Mouse (Mus musculus) lung, postnatal 14 days (tissue): ENCODE measurements around the gene Gpha2.

ENCODE experiments used
- DNase-seq: peaks from one replicate; pipeline ENCODE4 v3.0.0; 2021

Gpha2 gene

DNA sequence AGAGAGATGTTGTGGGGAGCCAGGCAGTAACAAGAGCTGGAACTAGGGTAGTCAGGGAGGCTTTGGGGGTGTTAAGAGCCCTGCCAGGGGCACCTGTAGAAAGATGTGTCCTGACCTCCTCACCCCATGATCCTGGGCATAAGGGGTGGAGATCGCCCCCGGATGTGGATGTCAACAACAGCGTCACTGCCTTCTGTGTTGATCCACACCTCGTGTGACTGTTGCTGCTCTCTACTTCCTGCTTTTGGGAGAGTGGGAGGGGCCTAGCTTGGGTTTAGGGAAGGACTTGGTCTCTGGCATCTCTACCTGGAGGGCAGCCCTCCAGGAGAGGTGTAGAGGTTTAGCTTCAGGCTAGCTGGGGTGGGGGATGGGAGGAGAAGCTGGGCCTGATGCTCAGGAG lies 16.1 kb downstream of the Gpha2 start:
- DNase-seq, result peak; percentile 57

DNA sequence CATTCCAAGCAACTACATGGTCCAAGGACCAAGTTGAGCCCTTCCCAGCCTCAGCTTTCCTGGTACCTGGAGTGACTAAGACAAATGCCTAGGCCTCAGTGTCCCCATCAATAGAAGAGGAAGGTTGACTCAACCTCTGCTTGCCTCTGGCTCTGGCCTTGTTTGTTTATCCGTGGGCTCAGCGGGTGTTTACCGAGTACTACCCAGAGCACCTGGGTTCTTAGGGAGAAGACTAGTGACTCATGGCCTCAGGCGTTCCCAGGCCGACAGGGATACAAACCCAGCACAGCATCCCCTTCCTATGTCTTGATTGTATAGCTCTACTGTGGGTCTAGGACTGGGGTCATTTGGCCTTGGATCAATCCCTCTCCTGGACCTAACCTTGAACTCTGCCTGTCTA lies 17.0 kb downstream of the Gpha2 start:
- no peak for DNase-seq

DNA sequence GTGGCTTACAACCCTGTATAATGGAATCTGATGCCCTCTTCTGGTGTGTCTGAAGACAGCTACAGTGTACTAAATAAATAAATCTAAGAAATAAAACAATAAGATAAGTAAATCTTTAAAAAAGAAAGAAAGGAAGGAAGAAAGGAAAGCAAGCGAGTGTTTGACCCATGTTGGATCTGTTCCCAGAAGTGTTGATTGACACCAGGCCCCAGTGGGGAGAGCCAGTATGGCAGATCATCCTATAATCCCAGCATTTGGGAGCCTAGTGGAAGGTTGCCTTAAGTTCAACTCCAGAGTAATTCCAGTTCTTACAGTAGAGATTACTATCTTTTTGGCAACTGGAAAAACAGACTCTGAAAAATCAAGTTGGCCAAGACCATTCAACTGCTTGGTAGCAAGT lies 19.6 kb downstream of the Gpha2 start:
- no peak for DNase-seq

DNA sequence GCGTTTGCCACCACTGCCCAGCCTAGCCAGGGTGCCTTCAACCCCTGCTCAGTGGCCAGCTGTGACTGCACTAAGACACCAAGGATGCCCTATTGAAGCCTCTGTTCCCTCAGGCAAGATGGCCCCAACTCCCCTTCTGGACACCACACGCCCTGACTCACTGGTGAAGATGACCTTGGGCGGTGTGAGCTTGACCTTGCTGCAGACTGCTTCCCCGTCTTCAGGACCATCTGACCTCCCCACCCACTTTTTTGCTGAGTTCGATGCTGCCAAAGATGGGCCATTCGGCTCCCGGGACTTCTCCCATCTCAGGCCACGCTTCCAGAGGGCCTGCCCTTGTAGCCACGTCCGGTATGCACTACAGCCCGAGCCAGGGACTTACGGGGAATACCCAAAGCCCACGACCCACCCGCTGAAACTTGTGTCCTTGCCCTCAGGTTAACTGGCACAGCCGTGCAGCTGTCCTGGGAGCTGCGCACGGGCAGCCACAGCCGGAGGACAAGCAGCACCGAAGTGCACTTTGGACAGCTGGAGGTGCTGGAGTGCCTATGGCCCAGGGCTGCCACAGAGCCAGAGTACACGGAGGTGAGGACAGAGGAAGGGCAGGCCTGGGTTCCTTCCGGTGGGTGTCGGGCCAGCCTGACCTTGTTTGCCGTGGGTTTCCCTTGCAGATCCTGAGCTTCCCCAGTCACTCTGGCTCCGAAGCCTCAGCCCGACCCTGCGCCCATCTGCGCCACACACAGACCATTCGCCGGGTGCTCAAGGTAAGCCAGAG lies 21.5 kb downstream of the Gpha2 start:
- no peak for DNase-seq

DNA sequence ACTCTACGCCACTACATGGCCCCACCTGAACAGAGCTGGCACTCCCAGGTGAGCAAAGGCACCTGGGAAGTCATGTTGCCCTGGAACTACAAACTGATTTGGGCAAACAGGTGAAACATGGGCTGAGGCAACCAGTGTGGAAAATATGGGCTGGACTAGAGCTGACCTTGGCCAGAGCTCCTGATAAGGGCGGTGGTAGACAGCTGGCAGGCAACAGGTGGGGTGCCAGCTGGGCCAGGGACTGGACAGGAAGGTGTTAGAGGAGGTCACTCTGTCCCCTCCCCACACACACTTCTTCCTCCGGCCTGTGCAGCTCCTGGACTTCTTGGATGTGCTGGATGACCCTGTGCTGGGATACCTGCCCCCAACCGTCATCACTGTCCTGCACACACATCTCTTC lies 26.8 kb downstream of the Gpha2 start:
- DNase-seq, result no peak

DNA sequence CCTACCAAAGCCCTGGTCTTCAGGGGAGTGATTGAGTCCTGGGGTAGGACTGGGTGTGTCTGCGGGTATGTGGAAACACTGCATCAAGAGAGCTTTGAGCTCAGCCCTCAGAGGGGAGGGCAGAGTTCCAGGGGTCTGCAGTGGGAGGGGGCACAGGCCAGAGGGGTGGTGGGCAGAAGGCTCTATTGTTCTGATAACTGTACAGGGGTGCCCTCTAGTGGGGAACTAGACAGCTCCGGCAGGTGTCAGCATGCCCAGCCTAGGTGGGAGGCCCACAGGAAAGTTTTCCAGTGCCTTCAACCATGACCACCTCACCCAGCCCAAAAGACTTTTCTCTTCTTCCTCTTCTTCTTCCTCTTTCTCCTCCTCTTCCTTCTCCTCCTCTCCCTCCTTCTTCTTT lies 34.2 kb downstream of the Gpha2 start:
- DNase-seq, result no peak

DNA sequence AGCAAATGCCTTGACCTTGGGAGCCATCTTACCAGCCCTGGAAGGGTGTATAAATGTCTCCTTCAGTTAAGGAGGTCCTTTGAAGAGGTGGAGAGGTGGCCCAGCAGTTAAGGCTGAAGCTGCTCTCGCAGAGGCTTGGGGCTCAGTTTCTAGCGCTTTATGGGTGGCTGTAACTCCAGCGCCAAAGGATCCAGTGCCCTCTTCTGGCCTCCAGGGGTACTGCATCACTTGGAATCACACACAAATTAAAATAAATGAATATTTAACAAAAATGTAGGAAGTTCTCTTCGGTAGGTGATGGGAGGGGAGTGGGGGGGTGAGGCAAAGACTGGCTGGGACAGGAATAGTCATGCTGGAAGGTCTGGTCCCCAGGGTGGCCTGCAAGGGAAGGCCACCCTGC lies 34.8 kb downstream of the Gpha2 start:
- DNase-seq, result no peak

DNA sequence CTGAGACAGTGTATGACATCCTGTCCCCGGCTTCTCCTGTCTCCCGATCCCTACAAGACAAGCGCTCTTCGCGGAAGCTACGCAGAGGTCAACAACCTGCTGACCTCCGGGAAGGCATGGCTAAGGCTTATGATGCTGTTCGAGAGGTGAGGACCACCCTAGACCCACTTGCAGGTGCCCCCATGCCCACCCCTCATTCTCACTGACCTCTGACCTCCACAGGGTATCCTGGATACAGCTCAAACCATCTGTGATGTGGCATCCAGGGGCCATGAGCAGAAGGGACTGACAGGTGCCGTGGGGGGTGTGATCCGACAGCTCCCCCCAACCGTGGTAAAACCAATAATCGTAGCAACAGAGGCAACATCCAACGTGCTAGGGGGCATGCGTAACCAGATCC lies 35.2 kb downstream of the Gpha2 start:
- no peak for DNase-seq

DNA sequence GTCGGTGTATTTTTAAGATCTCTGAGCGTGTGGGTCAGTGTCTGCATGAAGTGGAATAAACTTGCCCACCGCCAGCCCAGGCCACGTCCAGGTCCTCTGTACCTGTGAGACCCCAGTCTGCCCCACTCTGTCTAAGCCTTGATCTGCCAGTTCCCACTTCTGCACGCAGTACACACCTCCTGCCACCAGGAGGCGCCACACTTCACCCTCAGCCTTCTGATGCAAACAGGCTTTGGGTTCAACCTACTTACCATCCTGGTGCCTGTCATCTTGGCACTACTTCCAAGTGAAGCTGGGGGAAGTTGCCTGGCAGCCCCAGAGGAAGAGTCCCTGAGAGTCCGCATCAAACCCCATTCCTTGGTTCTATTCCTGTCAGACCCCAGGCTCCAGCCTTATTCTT lies 36.0 kb downstream of the Gpha2 start:
- peak; percentile 79 for DNase-seq

DNA sequence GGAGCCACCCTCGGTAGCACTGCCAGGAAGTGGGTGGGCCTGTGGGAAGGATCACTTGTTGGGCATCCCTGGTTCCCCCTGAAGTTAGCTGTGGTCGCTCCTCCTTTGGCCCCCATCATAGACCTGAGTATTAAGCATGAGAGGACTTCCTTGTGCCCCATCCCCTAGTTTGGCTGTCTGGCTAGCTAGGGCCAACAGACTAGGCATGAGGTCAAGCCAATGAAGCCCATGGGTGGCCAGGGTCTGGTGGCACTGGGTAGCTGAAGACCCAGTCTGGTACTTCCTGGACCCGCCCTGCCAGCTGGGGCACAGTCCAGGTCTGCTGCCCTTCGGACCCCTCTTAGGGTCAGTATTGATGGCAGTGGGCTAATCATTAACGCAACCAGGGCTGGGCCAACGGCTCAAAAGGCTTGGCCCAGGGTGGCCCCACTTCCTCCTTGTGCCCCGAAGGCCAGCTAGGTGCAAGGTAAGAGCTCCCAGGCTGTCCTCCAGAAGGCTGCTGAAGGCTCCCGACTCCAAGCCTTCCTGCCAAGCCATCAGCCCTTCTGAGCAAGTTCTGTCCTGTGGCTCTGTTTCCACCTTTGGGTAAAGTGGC lies 36.8 kb downstream of the Gpha2 start:
- no peak for DNase-seq

DNA sequence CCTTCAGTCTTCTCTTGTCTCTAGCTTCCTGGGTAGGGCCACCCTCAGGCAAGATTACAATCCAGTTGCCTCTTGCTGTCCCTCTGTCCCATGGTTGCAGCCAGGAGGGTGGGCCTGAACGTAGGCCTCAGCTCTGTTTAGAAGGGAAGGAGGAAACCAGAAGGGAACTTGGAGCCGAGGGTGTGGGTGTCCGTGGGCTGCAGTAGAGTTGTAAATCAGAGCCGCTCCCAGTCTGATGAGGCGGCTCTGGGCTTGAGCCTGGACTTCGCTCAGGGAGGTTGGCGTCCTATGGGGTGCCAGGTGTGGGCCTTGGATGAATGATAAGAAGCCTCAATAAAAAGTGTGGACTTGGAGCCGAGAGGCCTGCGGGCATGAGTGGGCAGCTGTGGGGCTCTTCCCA lies 38.0 kb downstream of the Gpha2 start:
- no peak for DNase-seq

DNA sequence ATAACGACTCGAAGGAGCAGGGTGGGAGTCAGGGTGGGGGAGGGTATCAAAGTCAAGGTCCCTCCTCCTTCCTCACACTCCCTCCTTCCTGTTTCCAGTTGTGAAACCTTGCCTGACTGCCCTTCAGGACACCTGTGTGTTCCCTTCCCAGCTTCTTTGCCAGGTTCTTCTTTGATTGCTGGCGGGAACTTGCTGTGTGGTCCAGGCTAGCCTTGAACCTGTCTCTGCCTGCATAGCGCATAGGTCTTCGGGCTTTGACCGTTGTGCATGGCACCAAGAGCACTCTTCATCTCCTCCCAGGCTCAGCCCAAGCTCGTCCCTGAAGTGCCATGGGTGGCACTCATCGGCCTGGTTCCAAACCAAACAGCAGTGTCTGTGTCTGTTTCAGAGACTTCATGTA lies 38.8 kb downstream of the Gpha2 start:
- no peak for DNase-seq

DNA sequence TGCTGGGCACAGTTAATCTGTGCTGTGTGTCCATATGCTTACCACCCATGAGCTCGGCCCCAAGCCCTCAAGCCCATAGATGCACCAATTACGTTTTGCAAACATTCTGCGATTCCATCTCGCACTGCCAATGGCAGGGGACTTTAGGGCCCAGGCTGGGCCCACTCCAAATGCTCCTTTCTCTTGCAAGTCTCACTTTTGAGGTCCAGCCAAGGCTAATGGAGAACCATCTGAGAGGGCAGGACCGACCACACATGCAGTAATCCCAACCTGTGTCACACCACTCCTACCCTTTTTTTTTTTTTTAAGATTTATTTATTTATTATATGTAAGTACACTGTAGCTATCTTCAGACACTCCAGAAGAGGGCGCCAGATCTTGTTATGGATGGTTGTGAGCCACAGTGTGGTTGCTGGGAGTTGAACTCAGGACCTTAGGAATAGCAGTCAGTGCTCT lies 39.6 kb downstream of the Gpha2 start:
- no peak for DNase-seq

DNA sequence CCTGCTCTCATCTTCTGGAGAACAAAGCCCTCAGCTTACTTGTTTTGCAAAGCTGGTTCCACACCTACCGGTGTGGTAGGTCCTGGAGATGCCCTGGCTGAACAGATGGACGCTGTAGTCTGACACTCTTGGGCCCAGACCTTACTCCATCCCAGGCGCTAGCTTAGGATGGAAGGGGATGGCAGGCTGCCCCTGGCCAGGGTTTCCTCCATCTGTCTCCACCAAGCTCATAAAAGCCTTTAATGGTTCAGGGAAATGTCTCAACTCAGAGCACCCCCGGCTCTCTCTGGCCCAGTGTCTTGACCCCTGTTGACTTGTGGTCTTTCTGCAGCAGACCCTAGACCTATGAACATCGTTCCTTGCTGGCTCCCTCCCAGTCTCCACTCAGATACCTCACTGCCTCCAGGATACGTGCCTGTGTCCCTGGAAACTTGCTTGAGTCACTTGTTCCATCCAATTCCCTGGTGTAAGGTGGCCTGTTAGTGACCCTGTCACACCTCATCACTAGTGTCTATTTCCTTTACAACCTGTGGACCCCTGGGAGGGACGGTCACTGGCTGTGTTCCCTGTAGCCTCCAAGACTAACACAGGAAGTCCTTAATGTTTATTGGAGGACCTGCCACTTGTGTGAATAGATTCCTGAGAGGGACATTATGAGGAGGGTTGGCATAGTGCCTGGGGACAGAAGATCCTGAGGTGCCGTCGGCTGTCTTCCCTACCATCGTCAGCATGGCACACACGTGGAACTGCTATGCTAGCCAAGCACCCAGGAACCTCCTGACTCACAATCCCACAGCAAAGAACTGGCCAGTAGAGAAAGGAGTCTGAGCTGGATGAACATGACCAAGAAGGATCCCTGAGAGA lies 41.4 kb downstream of the Gpha2 start:
- DNase-seq, result peak; percentile 62

DNA sequence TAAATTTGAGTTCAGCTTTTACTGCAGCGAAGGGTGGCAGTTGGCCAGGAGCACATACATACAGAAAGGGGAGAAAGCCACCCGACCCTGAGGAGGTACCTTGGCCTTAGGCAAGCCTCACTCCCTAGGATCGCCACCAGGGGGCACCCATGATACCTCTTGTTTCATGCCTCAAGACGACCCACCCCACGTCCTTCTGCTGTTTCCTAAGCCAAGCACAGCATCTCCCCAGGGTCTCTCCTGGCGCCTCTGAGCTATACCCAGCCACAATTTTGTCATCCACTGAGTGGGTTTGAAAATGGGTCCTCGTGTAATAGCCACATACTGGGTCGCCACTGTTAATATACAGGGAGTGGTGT lies 42.0 kb downstream of the Gpha2 start:
- peak; percentile 92 for DNase-seq

DNA sequence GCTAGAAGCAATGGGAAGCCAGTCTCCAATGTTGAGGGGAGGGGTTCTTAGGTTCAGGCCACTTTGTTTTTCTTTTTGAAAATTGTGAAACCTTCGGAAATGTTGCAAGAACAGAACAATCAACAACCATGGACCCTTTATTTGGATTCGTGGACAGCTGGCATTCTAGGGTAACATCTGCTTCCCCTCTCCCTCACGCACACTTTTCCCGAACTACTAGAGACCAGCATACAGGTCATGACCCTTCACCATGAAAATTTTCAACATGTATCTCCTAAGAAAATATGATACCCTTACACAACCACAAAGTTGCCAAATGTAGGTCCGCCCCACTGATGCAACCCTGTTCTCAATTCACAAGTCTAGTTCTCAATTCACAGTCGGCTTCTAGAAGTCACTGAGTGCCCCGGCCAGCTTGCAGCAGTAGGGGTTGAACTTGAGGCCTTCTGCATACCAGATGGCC lies 42.5 kb downstream of the Gpha2 start:
- peak; percentile 49 for DNase-seq

DNA sequence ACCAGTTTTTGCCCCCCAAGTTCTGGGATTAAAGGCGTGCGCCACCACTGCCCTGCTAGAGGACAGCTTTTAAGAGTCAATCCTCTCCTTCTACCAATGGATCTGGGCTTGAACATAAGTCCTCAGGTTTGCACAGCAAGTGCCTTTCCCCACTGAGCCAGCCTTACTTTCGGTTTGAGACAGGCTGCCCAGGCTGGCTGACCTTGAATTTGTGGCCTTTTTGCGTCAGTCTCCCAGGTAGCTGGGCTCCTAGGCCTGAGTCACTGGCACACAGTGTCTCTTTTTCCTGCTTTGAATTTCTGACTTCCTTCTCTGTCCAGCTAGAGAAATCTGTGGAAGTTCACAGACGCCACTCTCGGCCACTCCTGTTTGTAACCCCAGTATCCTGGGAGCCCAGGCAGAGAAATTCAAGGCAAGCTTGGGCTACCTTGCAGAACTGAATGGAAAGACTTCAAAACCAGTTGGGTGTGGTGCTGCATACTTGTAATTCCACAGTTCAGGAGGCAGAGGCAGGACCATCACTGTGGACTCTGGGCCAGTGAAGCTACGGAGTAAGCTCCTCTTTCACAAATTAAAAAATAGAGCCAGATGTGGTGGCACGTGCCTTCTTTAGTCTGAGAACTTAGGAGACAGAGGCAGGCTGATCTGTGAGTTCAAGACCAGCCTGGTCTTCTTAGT lies 43.8 kb downstream of the Gpha2 start:
- no peak for DNase-seq

DNA sequence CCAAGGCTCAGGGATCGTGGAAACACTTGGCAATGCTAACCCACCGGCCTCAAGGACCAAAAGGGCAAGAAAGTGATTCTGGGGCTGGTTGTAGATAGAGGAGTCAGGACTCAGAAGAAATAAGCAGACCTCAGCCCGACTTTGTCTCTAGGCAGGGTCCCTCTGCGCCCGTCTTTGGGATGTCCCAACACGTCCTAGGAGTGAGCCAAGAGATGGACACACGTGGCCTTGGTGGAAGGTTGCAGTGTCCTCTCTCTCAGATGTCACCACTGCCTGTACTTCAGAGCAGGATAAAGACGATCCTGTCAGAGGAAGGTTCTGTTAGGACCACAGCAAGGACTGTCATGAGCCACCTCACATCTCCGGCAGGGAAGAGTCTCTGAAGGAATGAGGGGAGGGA lies 44.5 kb downstream of the Gpha2 start:
- no peak for DNase-seq

DNA sequence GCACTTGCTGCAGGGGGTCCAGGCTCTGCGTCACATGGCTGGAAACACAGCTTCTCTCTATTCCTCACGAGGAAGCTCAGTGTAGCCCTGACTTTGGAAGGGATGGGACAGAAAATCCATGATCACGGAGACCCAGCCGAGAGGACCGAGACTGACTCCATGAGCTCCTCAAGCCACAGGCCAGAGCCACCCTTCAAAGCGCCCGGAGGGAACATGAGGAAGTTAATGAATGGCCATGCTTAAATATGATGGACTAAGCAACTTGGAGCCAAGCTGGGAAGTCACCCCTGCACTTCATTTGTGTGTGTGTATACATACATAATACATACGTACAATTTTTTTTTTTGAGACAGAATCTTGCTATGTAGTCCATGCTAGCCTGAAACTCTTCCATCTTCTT lies 45.0 kb downstream of the Gpha2 start:
- DNase-seq, result no peak

DNA sequence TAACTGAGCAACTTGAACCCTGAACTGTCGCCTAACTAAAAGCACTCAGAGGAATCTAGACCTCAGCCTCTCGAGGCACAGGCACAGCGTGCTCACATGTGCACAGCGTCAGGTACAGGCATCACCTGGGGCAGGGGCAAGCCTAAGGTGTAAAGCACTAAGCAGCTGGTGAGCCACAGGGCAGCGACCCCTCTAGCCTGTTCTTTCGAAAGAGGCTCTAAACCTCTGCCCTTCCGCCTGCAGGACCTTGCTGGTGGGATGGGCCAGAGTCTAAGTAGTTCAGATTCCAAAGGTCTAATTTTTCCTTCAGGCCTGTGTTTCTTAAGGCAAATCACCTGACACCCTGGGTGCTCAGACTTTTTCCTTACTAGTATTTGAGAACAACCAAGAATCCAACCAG lies 45.9 kb downstream of the Gpha2 start:
- no peak for DNase-seq

DNA sequence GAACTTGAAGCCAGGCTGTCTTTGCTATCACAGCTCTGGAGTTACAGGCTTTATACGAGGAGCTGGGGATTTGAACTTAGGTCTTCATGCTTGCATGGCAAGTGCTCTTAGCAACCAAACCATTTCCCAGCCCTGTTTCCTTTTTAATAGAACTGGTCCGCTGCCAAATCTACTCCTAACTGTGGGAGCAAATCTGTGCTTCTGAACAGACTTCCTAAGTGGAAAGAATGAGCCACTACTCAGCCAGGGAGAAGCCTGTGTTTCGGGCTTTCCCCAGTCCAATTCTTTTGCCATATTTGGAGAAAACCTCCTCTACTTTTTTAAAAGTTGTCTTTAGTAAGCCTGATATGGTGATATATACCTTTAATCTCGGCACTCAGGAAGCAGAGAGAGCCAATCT lies 46.6 kb downstream of the Gpha2 start:
- no peak for DNase-seq

DNA sequence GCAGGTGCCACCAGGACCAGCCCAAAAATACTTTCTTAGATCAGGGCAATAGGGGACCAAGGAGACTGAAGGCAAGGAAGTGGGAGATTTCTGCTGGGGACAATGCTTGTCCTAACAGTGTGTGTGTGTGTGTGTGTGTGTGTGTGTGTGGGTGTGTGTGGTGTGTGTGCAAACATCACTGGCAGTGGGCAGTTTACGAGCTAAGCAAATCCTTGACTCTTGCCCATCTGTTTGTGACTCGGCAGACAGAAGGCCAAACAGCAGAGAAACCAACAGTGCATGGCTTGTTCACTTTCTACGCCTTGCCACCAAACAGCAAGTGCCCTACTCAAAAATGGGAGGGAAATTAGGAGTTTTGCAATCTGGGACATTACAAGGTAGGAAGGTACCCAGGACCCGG lies 47.4 kb downstream of the Gpha2 start:
- no peak for DNase-seq

DNA sequence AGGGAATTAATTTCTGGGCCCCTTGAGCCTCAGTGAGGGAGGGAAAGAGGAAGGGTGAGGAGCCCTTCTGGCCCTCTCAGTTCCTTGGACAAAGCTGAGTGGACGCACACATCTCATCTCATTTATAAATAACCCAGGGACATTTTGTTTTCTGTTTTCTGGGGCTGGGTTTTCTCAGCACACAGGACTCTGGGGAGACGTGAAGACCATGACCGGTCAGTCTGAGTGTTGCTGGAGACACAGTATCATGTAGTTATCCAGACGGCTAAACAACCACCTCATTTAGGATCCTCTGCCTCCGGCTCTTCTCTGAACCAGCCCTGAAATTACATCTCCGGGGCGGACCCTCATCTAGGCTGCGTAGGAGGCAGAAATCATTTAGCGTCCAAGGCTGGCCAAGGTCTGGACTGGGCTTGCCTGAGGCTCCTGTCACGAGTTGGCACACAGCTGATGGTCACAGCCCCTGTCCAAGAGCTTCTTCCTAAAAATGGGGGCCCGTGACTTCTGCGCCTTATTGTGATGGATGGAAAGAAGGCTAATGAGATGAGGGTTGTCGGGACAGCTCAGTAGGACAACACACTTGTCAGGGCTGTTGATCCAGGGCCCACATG lies 47.9 kb downstream of the Gpha2 start:
- DNase-seq, result no peak
